Mouse (Mus musculus) megakaryocyte-erythroid progenitor cell, adult 5-6 weeks (primary cell): ENCODE results near the gene Tut7. TPM values are rescaled to one million over a fixed set of nuclear protein-coding genes. Genes with fewer than 3 reads are reported as not detected.
"Not testable (repeated sequence)": the region's sequence is repeated elsewhere in the genome, so short reads cannot be mapped to it uniquely, and the experiment has no call there.

Experiments used
- ATAC-seq: replicated peaks from 2 replicates; pipeline ENCODE4 v1.8.0; 2016; ENCODE audit warnings: mild to moderate bottlenecking, inconsistent platforms; ENCODE audit not compliant: severe bottlenecking, poor library complexity, low FRiP score, low TSS enrichment
- total RNA-seq, 2 experiments: library from RNA; stranded (forward) in 1 of 2; stranded (reverse) in 1 of 2; fragments of 200-1000, 215-1000 nt in 1 of 2; fragments of >200 nt in 1 of 2; fragmentation: Nextera tagmentation in 1 of 2; gene quantifications; 2 replicates each; pipeline ENCODE4 v1.2.3; 2014 to 2017

The Tut7 gene
- total RNA-seq (2014; fragmentation: Nextera tagmentation) (169 and 191 TPM in 2 replicates), total RNA-seq (2017) (249 and 329 TPM in 2 replicates)

- ATAC-seq, result peak; percentile 75
Measured at GRCm38 (mm10) chr13:59822507-59823462, at the start of gene Tut7. Tut7 (minus strand) TSS chr13:59823147.

- no peak for ATAC-seq
Measured at GRCm38 (mm10) chr13:59872446-59872845, 49.5 kb upstream of the Tut7 start.

GRCm38 (mm10) chr13:59870004-59870403 is 47.1 kb upstream of the Tut7 start:
- ATAC-seq, result no peak

GRCm38 (mm10) chr13:59868011-59868649 is 45.2 kb upstream of the Tut7 start:
- no peak for ATAC-seq

GRCm38 (mm10) chr13:59867103-59867502 is 44.2 kb upstream of the Tut7 start:
- no peak for ATAC-seq

GRCm38 (mm10) chr13:59859515-59859914 is 36.6 kb upstream of the Tut7 start:
- ATAC-seq, result no peak

- peak; percentile 77 for ATAC-seq
Measured at GRCm38 (mm10) chr13:59856286-59857070, 33.5 kb upstream of the Tut7 start.

- peak; percentile 53 for ATAC-seq
Measured at GRCm38 (mm10) chr13:59853471-59853870, 30.5 kb upstream of the Tut7 start.

GRCm38 (mm10) chr13:59850373-59850772 is 27.4 kb upstream of the Tut7 start:
- no peak for ATAC-seq

- no peak for ATAC-seq
Measured at GRCm38 (mm10) chr13:59844661-59845060, 21.7 kb upstream of the Tut7 start.

GRCm38 (mm10) chr13:59843976-59844375 is 21.0 kb upstream of the Tut7 start:
- no peak for ATAC-seq

GRCm38 (mm10) chr13:59842226-59843210 is 19.6 kb upstream of the Tut7 start:
- ATAC-seq, result peak; percentile 69

GRCm38 (mm10) chr13:59841761-59842160 is 18.8 kb upstream of the Tut7 start:
- ATAC-seq, result not testable (repeated sequence)

- ATAC-seq, result peak; percentile 83
Measured at GRCm38 (mm10) chr13:59840429-59841169, 17.7 kb upstream of the Tut7 start.

GRCm38 (mm10) chr13:59839356-59839755 is 16.4 kb upstream of the Tut7 start:
- ATAC-seq, result no peak

- ATAC-seq, result no peak
Measured at GRCm38 (mm10) chr13:59838464-59838863, 15.5 kb upstream of the Tut7 start.

- no peak for ATAC-seq
Measured at GRCm38 (mm10) chr13:59836811-59837210, 13.9 kb upstream of the Tut7 start.
